Mouse (Mus musculus) left cerebral cortex, adult 2 months (tissue): ENCODE measurements at regions not wholly inside any gene's neighbourhood (a gene's known extent, or its start where the extent isn't known, plus 50 kb on each side); places are given as distances from the start of the nearest gene placed in this dataset.

Experiments
- DNase-seq, 2 experiments: peaks; one replicate each; pipeline ENCODE4 v3.0.0; 2021 to 2022; ENCODE audit warnings: low spot score in 2 of 2, mixed read lengths in 1 of 2; ENCODE audit errors: extremely low spot score in 1 of 2
- H3K27ac ChIP-seq: fragments of 200-600 bp; 2 replicates; pipeline ENCODE4 v1.8.1; 2022
- H3K4me3 ChIP-seq: fragments of 200-600 bp; 2 replicates; pipeline ENCODE4 v1.8.1; 2022
- CTCF ChIP-seq: fragments of 200-600 bp; IDR thresholded peaks from 2 replicates; pipeline ENCODE4 v1.8.1; 2022; ENCODE audit warnings: antibody characterized with exemption, mild to moderate bottlenecking, moderate library complexity
- intact Hi-C: fragments of 180-260 bp; cut with DNase I; formaldehyde crosslinking; loops from one replicate; pipeline ENCODE4 v1.15.1; 2025
- microRNA-seq, 2 experiments: library from miRNA; unstranded; fragments of <30 nt; microRNA quantifications; one replicate each; pipeline ENCODE4 v1.2.0; 2021

DNA sequence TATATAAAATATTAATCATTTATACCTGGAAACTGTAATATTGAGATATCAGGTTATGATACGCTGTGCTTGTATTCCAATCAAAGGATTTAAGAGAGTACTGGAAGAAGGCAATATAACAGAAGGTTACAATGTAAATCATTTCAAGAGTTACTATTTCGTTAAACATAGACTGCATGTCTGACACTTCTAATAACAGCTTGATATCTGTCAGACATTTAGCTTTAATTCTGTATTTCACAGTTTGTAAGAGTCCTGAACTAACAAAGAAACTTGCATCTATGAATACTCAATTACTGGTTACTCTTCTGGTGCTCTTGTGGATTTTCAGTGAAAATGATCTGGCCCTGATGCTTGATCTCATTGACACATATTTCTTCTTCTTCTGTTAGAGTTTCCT is 840.6 kb downstream of the Cdh9 start:
- intact Hi-C loops, result no loop called here
- no peak overlapping the region for H3K27ac ChIP-seq
- H3K4me3 ChIP-seq, result no peak overlapping the region
- no peak for DNase-seq
- TF ChIP-seq CTCF, result no peak

DNA sequence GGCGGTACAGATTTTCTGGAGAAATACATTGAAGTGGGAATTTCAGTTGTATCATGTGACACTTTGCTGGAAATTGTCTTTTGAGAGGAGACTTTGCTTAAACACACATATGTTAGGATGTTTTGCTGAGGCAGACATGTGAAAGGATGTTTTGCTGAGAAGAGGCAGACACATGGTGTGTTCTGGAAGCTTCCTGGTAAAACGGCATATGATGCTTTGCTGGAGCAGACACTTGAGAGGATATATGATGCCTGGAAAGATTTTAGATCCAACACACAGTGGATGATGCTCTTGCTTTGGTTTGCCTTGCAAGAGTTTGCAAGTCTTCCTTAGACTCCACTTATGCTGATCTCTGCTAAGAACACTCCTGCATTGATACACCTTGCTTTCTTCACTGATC is 860.1 kb downstream of the Cdh9 start:
- intact Hi-C loops, result no loop called here
- Histone ChIP-seq H3K27ac (no peak overlapping the region), H3K4me3 (no peak overlapping the region)
- TF ChIP-seq CTCF, result no peak
- DNase-seq, result no peak

DNA sequence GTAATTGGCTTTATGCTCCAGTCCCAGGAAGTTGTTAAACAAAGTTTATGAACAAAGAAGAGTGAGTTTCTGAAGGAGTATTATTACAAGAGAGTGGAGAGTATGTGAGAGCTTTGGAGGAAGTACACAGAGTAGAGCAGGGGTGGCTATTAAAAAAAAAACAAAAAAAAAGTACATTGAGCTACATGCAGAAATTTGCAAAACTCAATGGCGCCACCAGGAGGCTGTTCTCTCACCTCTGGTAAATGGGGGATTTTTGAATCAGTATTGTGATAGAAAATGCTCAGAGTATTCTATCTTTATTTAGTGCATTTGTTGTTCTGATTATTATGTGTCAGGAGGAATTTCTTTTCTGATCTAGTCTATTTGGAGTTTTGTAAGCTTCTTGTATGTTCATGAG is 875.8 kb downstream of the Cdh9 start:
- intact Hi-C loops, result no loop called here
- Histone ChIP-seq H3K27ac (no peak overlapping the region), H3K4me3 (no peak overlapping the region)
- TF ChIP-seq CTCF, result peak; percentile 38
- no peak for DNase-seq

DNA sequence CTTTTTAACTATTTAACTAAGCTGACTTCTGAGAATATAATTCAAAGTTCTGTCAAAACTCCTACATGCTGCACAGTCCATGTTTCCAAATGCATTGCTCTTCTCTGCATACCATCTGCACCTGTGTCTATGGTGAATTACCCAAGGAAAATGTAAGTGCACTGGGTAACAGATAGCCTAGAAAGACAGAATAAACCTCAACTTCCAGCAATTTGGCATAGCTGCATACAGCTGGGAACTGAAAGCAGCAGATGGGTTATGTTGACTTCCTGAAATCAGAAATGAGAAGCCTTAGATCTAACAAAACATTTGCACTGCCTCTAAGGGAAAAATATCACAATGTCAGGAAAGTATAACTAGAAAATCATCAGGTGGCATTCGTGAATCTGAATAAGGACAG is 886.4 kb downstream of the Cdh9 start:
- no peak for DNase-seq
- H3K4me3 ChIP-seq, result no peak overlapping the region
- intact Hi-C loops, result no loop called here
- no peak for TF ChIP-seq CTCF
- no peak overlapping the region for H3K27ac ChIP-seq

DNA sequence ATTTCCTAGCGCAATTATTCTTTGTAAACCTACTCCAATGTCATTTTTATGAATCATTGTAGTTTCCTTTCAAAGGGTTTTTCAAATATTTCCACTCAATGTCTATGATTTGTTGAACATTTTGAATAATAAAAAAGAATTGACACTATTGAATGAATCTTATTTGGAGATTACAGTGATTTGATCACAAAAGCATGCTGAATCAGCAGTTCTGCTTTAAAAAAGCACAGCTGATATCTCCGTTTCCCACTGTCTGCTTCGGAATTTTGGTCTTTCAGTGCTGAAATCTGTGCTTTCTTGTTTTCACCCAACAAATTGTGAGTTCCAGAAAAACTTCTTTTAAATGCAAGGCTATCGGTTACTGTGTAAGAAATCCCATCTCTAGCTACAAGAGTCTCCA is 912.7 kb downstream of the Cdh9 start:
- DNase-seq, result no peak
- Histone ChIP-seq H3K27ac (no peak overlapping the region), H3K4me3 (no peak overlapping the region)
- intact Hi-C loops, result no loop called here
- TF ChIP-seq CTCF, result no peak

Small RNA genes lying in the stretch of these regions (microRNA-seq; reads per million reads assigned to microRNA genes)
- gene Gm22032, result 0 reads per million in 2 experiments
